Mouse (Mus musculus) layer of hippocampus, adult 9-10 months (tissue): ENCODE results near the gene Hoxa13.

Source experiments
- DNase-seq: peaks from one replicate; pipeline ENCODE4 v3.0.0; 2022; ENCODE audit warnings: low spot score

The Hoxa13 gene

DNA sequence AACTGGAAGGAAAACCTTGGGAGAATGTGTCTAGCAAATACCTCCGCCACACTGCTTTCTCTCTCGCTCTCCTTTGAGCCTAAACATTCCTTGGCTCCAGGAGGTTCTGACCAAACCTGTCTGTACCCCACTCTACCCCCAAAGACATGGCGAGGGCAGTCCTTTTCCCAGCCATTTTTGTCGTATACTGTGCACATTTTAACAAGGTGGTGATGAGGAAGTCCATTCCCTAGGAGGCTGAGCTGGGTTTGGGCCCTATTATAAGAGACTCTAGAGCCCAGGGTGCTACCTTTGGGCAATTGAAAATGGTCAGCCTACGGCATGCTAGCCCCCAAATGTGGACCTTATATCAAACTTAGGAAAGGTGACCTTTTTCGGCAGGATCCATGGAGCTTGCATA, 24.8 kb downstream of the Hoxa13 start:
- DNase-seq = no peak

DNA sequence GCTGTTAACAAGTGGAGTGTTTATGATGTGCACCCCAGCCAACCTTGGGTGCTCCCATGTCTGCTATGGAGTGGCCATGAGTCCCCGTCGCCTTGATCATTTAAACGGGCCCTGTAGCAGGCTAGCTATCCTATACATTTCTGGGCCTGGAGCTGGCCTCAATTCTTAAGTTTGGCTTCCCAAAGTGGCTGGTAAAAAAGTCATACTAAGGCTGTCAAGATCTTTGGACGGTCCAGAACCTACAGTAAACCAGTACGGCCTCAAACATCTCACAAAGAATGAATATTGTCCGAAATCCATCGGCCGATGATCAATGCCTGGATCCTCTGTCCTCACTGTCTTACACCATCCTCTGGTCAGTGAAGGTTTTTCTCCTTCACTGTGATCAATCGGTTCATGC, 25.4 kb downstream of the Hoxa13 start:
- no peak for DNase-seq

DNA sequence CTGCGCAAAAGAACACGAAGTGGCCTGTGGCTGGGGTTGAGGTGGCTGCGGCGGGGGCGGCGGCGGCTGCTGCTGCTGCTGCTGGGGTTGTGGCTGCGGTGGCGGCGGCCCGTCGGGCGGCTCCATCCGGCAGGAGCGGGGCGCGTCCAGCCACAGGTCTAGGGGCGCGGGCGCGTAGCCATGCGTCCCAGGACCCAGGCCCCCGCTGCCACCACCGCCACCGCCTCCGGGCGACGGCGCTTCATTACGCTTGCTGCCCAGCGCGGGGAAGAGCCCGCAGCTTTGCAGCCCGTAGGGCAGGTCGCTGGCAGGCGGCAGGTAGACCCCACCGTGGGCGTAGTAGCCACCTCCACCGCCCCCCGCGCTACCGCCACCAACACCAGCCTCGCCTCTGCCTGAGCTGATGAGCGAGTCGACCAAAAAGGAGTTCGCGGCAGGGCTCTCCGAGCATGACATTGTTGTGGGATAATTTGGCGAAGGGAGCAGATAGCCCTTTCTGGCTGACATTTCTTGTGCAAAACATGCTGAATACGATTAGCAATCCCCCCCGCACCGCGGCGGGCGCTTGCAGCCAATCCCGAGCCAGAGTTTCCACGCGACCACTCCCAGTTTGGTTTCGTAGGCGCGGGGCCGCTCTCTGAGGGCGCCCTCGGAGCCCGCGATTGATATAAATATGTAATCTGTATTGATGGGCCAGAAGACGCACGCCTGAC, 26.1 kb downstream of the Hoxa13 start:
- no peak for DNase-seq

DNA sequence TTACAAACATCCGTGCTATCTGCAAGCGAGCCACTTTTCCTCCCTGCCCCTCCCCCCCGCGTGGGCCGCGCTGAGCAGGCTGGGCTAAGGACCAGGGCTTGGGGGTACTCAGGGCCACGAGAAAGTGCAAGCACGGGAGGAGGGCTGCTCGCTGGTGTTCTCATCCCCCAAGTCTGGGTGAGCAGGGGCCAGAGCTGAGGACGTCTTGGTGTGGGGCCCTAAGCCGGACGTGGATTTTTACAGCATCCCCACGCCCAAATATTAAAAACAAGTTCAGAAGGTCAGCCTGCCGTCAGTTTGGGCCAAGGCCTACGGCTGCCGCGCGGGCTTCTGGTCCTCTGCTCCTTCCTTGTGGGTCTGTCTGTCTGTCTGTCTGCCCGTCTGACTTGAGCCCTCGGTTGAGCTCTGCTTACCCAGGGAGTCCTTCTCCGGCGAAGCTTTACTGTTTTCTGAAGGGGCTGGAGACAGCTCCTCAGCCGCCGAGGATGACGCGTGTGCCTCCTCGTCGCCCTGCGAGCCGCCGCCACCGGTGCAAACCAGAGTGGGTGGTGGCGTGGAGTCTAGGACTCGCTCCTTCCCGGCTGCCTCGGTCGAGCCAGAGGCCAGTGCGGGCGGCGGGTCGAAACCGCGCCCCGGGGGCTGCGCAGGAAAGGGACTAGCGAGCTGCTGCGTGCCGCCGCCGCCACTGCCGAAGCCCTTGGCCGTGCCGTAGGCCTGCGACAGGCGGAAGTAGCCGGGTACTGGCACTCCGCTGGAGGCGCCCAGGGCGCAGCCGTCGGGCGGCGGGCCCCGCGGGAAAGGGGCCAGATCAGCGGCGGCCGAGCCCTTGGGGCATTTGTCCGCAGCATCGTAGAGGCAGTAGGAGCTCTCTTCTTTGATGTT, 26.9 kb downstream of the Hoxa13 start:
- no peak for DNase-seq

DNA sequence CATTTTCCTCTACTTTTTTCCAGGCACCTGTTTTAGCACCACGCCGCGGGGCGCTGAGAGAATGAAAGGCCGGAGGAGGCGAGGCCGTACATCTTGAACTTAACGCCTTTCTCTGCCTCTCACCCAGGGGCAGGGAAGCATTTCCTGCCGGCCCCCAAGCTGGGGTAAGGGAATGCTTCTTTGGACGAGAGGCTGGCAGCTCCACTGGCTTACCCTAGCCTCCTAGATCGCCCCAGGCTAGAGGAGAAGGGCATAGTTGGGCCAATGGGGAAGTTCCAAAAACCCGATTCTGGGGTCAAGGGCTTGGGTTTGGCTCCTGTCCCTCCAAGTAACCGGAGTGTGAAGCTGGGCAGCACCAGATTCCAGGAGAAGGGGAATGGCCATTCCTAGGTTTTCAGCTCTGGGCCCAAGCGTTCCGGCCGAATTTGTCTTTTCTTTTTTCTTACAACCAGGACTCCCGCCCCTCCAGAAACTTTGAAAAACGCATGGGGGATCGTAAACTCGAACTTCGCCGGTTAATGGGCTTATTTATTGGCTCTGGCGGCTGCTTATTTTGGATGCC, 27.6 kb downstream of the Hoxa13 start:
- no peak for DNase-seq

DNA sequence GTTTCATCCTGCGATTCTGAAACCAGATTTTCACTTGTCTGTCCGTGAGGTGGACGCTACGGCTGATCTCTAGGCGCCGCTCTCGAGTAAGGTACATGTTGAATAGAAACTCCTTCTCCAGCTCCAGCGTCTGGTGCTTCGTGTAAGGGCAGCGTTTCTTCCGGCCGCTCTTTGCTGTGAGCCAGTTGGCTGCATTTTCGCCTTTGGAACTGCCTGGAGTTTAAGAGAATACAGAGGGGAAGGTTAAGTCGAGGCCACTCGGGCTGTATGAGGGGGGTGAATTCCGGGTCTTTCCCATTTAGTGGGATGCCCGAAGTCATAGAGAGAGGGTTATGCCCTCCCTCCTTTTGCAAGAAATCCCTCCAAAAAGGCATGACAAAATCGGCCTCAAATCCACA, 28.1 kb downstream of the Hoxa13 start:
- DNase-seq = no peak

DNA sequence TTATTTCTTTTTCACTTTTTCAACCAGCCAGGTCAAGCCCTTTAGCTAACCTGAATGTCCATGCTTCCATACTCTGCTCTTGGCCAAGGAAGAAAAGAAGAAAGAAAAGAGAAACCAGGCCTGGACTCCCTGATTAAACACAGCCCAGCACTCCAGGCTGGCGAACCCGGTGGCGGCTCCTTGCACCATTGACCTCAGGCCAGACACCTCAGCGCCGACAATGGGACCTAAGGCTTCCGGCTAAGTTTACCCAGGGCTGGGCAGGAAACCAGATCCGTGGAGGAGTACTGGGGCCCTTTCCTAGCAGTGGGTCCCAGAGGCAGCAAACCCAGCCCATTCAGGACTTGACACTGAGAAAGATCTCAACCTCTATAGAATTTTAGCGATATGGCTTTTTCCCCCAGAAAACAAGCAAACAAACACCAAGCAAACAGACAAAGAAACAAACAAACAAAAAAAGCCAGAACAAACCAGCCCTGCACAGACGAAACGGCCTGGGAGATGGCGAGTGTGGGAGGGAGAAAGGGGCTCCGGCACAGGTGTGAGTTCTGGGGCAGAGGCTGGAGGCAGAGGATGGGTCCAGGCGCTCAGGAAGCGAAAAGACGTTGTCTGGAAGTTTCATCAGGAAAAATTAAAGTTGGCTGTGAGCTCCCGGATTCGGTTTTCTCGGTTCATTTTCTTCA, 28.7 kb downstream of the Hoxa13 start:
- DNase-seq = no peak

DNA sequence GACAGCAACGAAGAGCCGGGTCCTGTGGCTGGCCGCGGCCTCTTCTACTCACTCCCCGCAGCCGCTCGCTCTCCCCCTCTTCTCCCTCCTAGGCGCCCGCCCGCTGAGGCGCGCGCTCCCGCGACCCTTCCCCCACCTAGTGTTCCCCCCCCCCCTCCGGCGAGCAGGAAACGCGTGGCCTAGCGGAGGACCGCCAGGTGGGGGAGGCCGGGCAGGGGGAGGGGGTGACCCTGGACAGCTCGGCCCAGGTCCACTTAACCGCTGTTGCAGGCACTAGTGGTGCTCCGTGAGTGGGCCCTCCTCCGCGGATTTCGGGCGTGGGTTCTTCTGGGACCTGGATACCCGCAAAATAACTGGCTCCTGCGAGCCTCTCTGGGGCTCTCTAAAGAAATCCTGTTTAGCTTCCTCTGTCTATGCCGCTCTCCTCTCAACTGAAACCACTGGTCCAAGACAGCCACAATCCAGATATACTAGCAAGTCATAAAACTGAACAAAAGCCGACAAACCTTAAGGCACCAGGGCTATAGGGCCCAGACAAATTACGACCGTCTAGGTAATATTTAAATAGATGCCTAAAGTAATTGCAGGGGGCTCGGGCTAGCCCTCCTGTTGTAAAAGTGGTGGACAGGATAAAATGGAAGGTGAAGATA, 30.0 kb downstream of the Hoxa13 start, which contains the start of gene Hoxa9:
Gene Hoxa9, minus strand, starts transcription at position 574 of the 650 bp plus-strand sequence.
- DNase-seq = no peak

DNA sequence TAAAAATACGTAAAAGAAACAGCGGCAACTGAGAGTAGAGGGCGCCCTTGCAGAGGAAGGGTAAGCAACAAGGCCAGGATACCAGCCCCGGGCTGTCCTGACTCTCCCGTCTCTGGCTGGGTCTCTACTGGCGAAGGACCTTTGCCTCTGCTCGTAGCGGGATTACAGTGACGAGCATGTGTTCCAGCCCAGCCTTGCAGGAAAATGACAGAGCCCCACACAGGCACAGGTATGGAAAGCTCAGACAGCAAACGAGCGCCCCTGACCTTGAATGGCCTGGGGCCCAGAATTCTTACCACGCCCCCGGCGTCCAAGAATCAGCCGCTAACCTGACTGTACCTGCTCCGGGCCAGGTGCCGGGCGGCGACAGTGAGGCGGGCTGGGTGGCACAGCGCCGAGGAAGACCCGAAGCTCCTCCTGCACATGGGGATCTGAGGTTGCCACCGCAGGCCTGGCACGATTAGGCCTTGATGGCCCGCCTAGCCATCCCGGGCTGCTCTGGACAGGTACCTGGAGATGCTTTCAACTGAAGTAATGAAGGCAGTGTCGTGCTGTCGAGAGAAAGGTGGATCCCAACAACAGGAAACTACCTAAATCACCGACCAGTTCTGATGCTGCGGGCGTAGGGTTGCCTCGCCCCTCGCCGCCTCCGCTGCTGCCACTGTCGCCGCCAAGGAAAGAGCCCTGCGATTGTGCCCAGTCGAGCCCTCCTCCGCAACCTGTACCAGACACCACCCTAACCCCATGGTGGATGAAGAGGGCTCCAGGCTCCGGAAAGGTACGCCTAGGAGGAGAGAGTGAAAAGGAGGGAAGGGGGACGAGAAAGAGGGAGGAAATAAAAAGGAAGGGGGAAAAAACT, 30.9 kb downstream of the Hoxa13 start:
- no peak for DNase-seq

DNA sequence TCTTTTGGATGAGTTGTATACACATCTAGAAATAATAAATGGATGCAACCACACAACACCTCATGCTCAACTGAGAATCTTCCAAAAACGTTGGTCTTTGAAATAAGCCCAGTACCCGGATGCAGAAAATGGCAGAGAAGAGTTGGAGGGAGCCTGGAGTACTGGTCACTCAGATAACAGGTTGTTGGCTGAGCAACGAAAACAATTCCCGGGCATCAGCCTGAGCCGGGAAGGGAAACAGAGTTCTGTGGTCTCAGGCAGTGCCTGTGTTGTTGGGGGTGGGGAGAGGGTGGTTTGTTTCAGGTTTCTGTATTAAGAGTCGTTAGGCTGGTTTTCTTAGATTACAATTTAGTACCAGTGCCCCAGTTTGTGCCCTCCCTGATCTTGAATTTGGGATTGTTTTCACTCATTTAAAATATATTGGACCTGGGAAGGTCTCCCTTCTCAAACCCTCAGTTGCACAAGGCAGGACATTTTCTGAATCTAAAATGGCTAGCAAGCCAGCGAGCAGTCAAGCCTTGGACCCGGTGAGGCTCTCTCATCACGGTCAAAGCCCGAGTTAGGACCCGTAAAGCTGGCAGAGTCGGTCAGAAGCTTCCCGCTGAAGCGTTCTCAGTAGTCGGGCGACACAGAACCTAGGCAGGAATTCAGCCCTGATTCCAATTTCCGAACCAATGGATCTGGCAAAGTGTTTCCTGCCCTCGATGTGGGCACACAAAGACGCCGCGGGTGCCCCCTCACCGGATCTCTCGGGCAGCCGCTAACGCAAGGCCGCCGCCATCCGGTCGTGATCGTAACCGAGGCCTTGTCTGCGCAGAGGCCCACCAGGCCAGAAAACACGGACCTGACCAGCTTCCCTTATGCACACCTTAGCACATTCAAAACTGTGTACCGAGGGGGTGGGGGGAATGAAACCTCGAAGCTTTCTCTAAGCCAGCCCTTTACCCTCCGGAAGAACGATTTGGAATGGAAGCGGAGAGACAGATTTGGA, 31.9 kb downstream of the Hoxa13 start:
- no peak for DNase-seq

DNA sequence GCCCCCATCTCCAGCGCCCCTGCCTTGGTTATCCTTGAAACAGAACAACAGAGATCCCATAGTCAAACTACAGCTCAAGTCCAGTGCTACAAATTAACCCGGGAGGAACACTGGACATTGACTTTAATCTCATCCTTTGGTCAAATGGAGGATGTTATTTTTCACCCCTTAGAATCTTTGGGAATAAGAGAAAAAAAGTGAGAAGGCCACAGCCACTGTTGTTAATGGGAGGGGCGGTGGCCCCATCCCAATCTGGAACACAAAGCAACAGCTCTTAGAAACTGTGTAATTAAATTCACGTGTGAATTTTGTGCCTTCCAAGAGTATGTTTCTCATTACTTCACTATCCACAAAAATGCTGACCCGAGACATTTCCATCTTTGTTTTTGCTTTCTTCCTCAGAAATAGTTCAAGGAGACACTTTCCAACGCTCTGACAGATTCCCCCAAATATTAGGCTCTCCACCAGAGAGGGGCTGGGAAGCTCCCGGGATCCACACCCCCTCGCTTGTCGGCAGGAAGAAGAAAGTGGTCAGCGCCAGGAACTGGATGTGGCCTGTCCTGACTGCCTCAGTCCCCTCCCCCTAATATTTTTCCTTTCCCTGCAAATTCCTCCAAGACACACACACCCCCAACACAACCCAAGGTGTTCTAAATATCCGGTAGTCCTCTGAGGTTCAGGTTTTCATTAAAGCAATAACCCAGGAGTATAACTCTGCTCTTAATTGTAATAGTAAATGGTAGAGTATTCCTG, 33.0 kb downstream of the Hoxa13 start:
- no peak for DNase-seq

DNA sequence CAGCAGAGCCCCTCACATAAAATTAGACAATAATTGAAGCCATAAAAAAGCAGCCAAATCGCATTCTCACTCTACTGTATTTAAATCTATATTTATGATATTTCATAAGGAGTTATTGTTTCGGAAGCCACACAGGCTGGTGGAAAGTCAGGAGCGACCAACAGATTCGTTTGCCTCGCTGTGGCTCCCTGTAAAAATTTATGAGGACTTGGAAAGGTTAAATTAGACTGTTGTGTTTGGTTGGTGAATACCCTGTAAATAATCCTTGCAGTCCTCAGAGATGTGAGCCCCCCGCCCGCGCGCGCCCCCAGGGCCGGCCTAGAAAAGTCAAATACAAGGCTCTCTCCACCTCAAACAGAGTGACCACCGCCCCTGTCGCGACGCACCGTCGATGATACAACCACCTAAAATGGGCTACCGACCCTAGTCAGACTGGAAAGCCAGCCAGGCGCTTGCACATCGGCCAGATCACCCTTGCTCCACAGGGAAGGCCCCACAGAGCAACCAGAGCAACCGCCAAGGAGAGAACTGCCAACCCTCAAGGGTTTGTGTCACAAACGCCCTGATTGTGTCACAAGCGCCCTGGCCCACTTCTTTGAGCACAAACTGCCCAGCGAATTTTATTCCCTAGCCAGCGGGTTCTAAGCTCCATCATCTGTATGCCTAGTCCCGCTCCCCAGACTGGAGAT, 34.0 kb downstream of the Hoxa13 start:
- DNase-seq = no peak

DNA sequence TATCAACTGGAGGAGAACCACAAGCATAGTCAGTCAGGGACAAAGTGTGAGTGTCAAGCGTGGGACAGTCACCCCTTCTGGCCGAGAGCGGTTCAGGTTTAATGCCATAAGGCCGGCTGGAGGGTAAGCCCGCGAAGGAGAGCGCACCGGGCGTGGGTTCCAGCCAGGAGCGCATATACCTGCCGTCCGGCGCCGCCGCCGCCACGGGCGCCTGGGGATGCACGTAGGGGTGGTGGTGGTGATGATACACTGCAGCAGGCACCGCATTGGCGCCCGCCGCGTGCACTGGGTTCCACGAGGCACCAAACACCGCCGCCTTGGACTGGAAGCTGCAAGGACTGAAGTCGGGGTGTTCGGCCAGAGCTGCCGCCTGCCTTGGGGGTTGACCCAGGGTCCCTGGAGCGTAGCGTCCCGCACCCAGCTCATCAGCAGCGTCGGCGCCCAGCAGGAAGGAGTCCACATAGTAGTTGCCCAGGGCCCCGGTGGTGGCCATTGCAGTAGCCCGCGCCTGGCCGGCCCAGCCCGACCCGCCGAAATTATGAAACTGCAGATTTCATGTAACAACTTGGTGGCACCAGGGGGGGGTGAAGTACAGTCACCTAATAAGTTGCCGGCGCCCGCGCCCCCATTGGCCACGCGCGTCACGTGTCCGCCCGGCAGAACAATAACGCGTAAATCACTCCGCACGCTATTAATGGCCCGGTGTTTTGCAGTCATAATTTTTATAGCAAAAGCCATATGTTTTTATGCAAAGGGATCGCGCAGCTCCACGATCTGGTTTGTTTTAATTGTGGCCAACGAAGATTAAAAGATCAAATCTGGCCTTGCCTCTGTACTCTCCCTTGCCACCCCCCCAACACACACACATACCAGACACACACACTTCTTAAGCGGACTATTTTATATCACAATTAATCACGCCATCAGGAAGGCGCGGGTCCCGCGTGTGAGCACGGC, 34.8 kb downstream of the Hoxa13 start:
- no peak for DNase-seq

DNA sequence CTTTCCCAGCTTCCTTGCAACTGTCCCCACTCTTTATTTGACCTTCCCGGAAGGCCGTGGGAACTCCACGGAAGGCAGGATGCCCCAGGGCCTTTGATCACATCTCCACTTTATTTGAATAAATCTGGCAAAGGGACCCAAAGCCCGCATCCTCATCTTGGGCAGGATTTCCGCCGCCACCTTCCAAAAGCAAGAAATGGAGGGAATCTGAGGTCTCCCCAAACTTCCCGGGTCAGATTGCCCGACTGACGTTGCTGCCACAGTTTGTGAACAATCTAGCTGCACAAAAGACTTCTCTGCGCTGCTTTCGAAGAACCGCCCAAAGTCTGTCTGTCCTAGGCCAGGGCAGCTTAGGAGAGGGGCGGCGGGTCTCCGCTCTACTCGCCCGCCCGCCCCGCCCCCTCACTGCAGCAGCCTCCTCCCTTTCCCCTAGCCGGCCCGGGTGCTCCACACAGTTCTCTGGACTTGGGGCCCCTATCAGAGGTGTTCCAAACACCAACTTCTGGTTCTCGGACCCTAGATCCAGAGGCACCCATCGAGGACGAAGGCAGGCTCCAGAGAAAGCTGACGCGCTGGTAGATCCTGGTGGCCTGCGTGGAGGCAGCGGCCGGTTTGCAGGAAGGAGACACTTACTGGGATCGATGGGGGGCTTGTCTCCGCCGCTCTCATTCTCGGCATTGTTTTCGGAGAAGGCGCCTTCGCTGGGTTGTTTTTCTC, 35.6 kb downstream of the Hoxa13 start:
- no peak for DNase-seq

DNA sequence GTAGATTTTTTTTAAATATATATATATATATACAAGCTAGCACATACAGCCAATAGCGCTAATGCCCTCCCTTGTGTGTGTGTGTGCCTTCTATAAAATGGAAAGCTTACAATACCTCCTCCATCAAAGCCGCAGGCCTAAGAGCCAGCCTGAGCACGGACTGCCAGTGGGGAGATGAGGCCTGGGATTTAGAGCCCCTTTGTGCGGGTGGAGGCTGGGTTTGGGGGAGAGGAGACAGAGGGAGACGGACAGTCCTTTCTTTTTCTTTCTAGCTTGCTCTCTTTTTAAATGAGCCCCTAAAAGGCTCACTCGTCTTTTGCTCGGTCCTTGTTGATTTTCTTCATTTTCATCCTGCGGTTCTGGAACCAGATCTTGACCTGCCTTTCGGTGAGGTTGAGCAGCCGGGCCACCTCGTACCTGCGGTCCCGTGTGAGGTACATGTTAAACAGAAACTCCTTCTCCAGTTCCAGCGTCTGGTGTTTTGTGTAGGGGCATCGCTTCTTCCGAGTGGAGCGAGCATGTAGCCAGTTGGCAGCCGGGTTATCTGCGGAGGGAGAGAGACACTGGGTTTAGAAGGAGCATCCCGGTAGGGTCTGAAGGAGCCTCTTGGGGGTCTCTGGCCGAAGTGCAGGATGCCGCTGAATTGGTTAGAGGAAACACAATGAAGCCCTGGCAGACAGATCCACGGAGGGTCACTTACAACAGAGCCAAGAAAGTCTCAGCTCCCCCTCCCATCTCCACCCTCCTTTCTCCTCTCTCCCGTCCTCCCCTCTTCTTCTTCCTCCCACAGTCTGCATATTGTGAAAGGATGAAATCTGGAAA, 36.5 kb downstream of the Hoxa13 start:
- no peak for DNase-seq

DNA sequence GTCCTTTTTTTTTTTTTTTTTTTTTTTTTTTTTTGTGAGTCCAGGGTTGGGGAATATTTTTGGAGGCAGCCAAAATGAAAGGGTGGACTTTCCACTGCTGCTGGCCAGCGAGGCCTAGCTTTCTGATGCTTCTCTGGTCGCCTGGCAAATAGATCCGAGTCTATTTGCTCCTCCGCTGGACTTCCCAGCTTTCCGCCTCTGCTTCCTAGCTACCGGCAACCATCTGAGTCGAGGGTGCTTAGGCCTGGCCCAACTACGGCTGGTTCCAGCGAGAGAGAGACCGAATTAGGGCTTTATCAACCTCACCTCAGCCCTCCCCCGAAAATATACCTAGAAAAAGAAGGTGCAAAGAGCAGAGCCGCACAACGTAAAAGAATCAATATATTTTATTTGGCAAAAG, 38.0 kb downstream of the Hoxa13 start:
- no peak for DNase-seq
